Mouse (Mus musculus): ENCODE measurements around the gene Zmat5.

Zmat5 gene

DNA sequence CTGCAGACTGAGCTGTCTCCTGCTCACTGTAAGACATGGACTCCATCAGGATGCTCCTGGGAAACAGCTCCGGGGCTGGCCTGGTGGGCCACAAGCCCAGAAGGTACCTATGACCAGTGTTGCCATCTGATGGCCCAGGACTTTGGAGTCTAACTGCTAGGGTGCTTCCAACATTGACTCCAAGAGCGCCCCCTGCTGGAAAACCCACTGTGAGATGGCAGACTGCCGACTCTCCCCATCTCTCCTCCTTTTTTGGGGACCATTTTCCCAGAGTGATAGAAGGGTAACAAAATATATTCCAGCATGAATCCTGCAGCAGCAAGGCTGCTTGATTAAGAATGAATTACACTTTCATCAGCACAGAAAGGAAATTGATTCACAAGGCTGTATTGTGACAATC lies 68.4 kb downstream of the Zmat5 start:
- DNase-seq (ENCODE audit: low spot score in 2 of 2) = peak; percentile 43 to 69

GRCm38 (mm10) chr11:4780927-4781326 lies 76.4 kb downstream of the Zmat5 start:
- no peak for DNase-seq (ENCODE audit: low spot score in 2 of 2)

GRCm38 (mm10) chr11:4783116-4783515 lies 78.6 kb downstream of the Zmat5 start:
- no peak for DNase-seq (ENCODE audit: low spot score in 2 of 2)

- no peak for DNase-seq (ENCODE audit: low spot score in 2 of 2)
Measured at GRCm38 (mm10) chr11:4784629-4785142, 80.2 kb downstream of the Zmat5 start.

Data from urinary bladder, postnatal 36 days (tissue).